ENCODE assay signal across 8 mouse cellular contexts in genomic region chr12:51377003-51377887, GRCm38 (mm10). TPM values are rescaled to one million over a fixed set of nuclear protein-coding genes. Genes with fewer than 3 reads are reported as not detected.
A peak's percentile ranks its signal among the peaks of the same experiment; 100 is the strongest.
DNase-seq lines count a peak whose midpoint lies in the region; ATAC-seq lines count a peak whose summit lies in the region.

TSS of gene Scfd1 (plus strand) at chr12:51377510.

- peak within 1 kb of the TSS; percentile 74 for H3K4me2 ChIP-seq in lung, embryonic 16.5 days (ENCODE audit: low read depth, low read length)

- DNase-seq in MEL-GATA-1-ER (ENCODE audit: extremely low read depth, low read depth), result peak; percentile 92
- peak; percentile 88 for DNase-seq in cerebellum, adult 8-10 months
- peak; percentile 95 for DNase-seq in forelimb bud, embryonic 11.5 days (ENCODE audit: low read depth, low spot score)
- peak; percentile 79 for DNase-seq in layer of hippocampus, adult 9-10 months (ENCODE audit: low spot score)
- DNase-seq in ovary, postnatal 10 days (ENCODE audit: low spot score), result peak; percentile 83
- DNase-seq in thymus, postnatal 10 days (ENCODE audit: low spot score in 2 of 2), result peak; percentile 82 to 88

- peak within 1 kb of the TSS; percentile 91 for H3K9ac ChIP-seq in lung, embryonic 16.5 days (ENCODE audit: low read length)

- peaks cover 13% of the 10 kb centered on the region for H3K36me3 ChIP-seq in lung, embryonic 16.5 days (ENCODE audit: control insufficient read depth, insufficient read depth, low read length)

- peak; percentile 100 for ATAC-seq in hematopoietic stem cell, adult 5-6 weeks (replicated peaks in 1 of 2; ENCODE audit: insufficient read depth in 1 of 2, low FRiP score in 2 of 2, low TSS enrichment in 1 of 2, low read depth in 1 of 2, poor library complexity in 2 of 2, severe bottlenecking in 2 of 2)
- ATAC-seq in lung, embryonic 16.5 days (ENCODE audit: low read depth), result peak; percentile 100

- H3K4me3 ChIP-seq in lung, embryonic 16.5 days (ENCODE audit: low read length), result peak within 1 kb of the TSS; percentile 92

- under 1% methylated on average over 34 of the region's 34 CpGs for WGBS in lung, embryonic 16.5 days

- 0 out of 2 replicates have a peak, but pooled peaks cover 2% of the 10 kb centered on the region for H3K4me1 ChIP-seq in lung, embryonic 16.5 days (replicated peaks; ENCODE audit: control insufficient read depth, insufficient read depth, low read length)

- no peaks in the 10 kb centered on the region for H3K9me3 ChIP-seq in lung, embryonic 16.5 days (ENCODE audit: control insufficient read depth, low read length)

- no peaks in the 10 kb centered on the region for H3K27me3 ChIP-seq in lung, embryonic 16.5 days (ENCODE audit: control insufficient read depth, insufficient read depth, low read depth, low read length)

- H3K27ac ChIP-seq in lung, embryonic 16.5 days (ENCODE audit: low read length), result peak within 1 kb of the TSS; percentile 87

RNA-seq across cellular contexts. Expression of gene Scfd1, which starts in this region (rescaled TPM):
- 90.5 and 94.7 TPM in 2 replicates for total RNA-seq in hematopoietic stem cell, adult 5-6 weeks (2017)
- 79.3 TPM in 2 replicates for polyA plus RNA-seq in lung, embryonic 16.5 days (2015; fragmentation: Nextera tagmentation; extraction: Ambion mirVana)

Comparison
In these comparisons a context has a peak if more than half of its experiments do, and no peak if none do; other contexts are left out.
1. Peak in every context shown above with its lines: DNase-seq, ATAC-seq, H3K4me3 ChIP-seq and H3K27ac ChIP-seq.